Comparison of ENCODE assay signal across 8 mouse cellular contexts in genomic region chr16:35939690-35940089, GRCm38 (mm10). TPM values are rescaled to one million over a fixed set of nuclear protein-coding genes. Genes with fewer than 3 reads are reported as not detected.
DNase-seq lines count a peak whose midpoint lies in the region; ATAC-seq and TF ChIP-seq lines count a peak whose summit lies in the region.

No protein-coding gene starts in this region.

- peak overlapping the region; percentile 90 for H3K4me3 ChIP-seq in bone marrow, adult 2 months (replicated peaks; ENCODE audit: control insufficient read depth, low read depth, low read length)
- H3K4me3 ChIP-seq in embryonic facial prominence, embryonic 15.5 days (replicated peaks) = peak overlapping the region; percentile 69
- peak overlapping the region; percentile 55 for H3K4me3 ChIP-seq in limb, embryonic 13.5 days
- H3K4me3 ChIP-seq in midbrain, embryonic 15.5 days = 0 out of 2 replicates have a peak overlapping the region, but pooled peaks have one; percentile 44

- H3K4me2 ChIP-seq in embryonic facial prominence, embryonic 15.5 days (replicated peaks) = peak overlapping the region; percentile 82
- peak overlapping the region; percentile 83 for H3K4me2 ChIP-seq in limb, embryonic 13.5 days (replicated peaks)
- H3K4me2 ChIP-seq in midbrain, embryonic 15.5 days = peak overlapping the region; percentile 83

- no peaks in the 10 kb centered on the region for H3K27me3 ChIP-seq in embryonic facial prominence, embryonic 15.5 days
- no peaks in the 10 kb centered on the region for H3K27me3 ChIP-seq in limb, embryonic 13.5 days
- peaks cover 13% of the 10 kb centered on the region for H3K27me3 ChIP-seq in midbrain, embryonic 15.5 days (replicated peaks)

- H3K9ac ChIP-seq in embryonic facial prominence, embryonic 15.5 days = no peak overlapping the region
- no peak overlapping the region for H3K9ac ChIP-seq in limb, embryonic 13.5 days
- H3K9ac ChIP-seq in midbrain, embryonic 15.5 days = no peak overlapping the region

- peak; percentile 95 for DNase-seq in A20 (ENCODE audit: low read depth, low spot score)
- peak; percentile 92 for DNase-seq in heart, adult 9 months (ENCODE audit: low spot score in 2 of 2)
- DNase-seq in kidney, adult 9 months = peak; percentile 95
- peak; percentile 79 to 91 for DNase-seq in spleen, postnatal 10 days (ENCODE audit: low spot score in 2 of 2)

- ATAC-seq in embryonic facial prominence, embryonic 15.5 days (ENCODE audit: insufficient number of reproducible peaks, low FRiP score, low TSS enrichment, low read depth) = no peak; the same call in 1 of the 2 replicates
- ATAC-seq in limb, embryonic 13.5 days (ENCODE audit: low FRiP score, low read depth) = peak; percentile 55; the same call in 1 of the 2 replicates
- no peak for ATAC-seq in midbrain, embryonic 15.5 days (replicated peaks)

- H3K4me1 ChIP-seq in bone marrow, adult 2 months (ENCODE audit: control insufficient read depth, insufficient read depth, low read length) = no peaks in the 10 kb centered on the region; the same call in 1 of the 2 replicates
- 0 out of 2 replicates have a peak, but pooled peaks cover 7% of the 10 kb centered on the region for H3K4me1 ChIP-seq in embryonic facial prominence, embryonic 15.5 days
- peaks cover 7% of the 10 kb centered on the region for H3K4me1 ChIP-seq in limb, embryonic 13.5 days
- peaks cover 15% of the 10 kb centered on the region for H3K4me1 ChIP-seq in midbrain, embryonic 15.5 days

- H3K9me3 ChIP-seq in embryonic facial prominence, embryonic 15.5 days (replicated peaks) = no peaks in the 10 kb centered on the region
- H3K9me3 ChIP-seq in limb, embryonic 13.5 days = no peaks in the 10 kb centered on the region
- H3K9me3 ChIP-seq in midbrain, embryonic 15.5 days = no peaks in the 10 kb centered on the region

- H3K27ac ChIP-seq in bone marrow, adult 2 months (ENCODE audit: control insufficient read depth, insufficient read depth, low read depth, low read length, poor library complexity) = no peak overlapping the region
- H3K27ac ChIP-seq in embryonic facial prominence, embryonic 15.5 days (replicated peaks) = no peak overlapping the region
- H3K27ac ChIP-seq in limb, embryonic 13.5 days = no peak overlapping the region
- H3K27ac ChIP-seq in midbrain, embryonic 15.5 days = no peak overlapping the region

- WGBS in bone marrow, adult 2 months = under 1% methylated on average over 9 of the region's 9 CpGs
- WGBS in embryonic facial prominence, embryonic 15.5 days = 11% methylated on average over 9 of the region's 9 CpGs
- 14% methylated on average over 9 of the region's 9 CpGs for WGBS in limb, embryonic 13.5 days
- 13% methylated on average over 9 of the region's 9 CpGs for WGBS in midbrain, embryonic 15.5 days

- no peaks in the 10 kb centered on the region for H3K36me3 ChIP-seq in embryonic facial prominence, embryonic 15.5 days
- H3K36me3 ChIP-seq in limb, embryonic 13.5 days = no peaks in the 10 kb centered on the region
- H3K36me3 ChIP-seq in midbrain, embryonic 15.5 days (replicated peaks) = no peaks in the 10 kb centered on the region

- peak; percentile 78 for TF ChIP-seq CTCF in bone marrow, adult 2 months (IDR thresholded peaks at IDR 0.05; ENCODE audit: control insufficient read depth, insufficient read depth, low read length)

- peak; percentile 43; the same call in 1 of the 2 replicates for TF ChIP-seq POLR2A in bone marrow, adult 2 months (IDR thresholded peaks at IDR 0.05; ENCODE audit: borderline replicate concordance, control insufficient read depth, low read depth, low read length)

RNA-seq across cellular contexts. Expression of gene Dtx3l, which starts 0.7 kb away (rescaled TPM):
- 5.5 and 9.2 TPM in 2 replicates for polyA plus RNA-seq in bone marrow, adult 2 months (2011; ENCODE audit: insufficient read depth, insufficient read length, low replicate concordance, missing spikeins)
- polyA plus RNA-seq in embryonic facial prominence, embryonic 15.5 days (2015; fragmentation: Nextera tagmentation; extraction: Ambion mirVana) = 3.8 and 3.9 TPM in 2 replicates
- polyA plus RNA-seq in limb, embryonic 13.5 days (2015; fragmentation: Nextera tagmentation; extraction: Ambion mirVana) = 2.9 and 3.1 TPM in 2 replicates
- 1.5 and 1.8 TPM in 2 replicates for polyA plus RNA-seq in midbrain, embryonic 15.5 days (2015; fragmentation: Nextera tagmentation; extraction: Ambion mirVana)

RNA-seq across cellular contexts. Expression of gene Parp9, which starts 1.4 kb away (rescaled TPM):
- 18.7 and 19.6 TPM in 2 replicates for polyA plus RNA-seq in bone marrow, adult 2 months (2011; ENCODE audit: insufficient read depth, insufficient read length, low replicate concordance, missing spikeins)
- polyA plus RNA-seq in embryonic facial prominence, embryonic 15.5 days (2015; fragmentation: Nextera tagmentation; extraction: Ambion mirVana) = 6.9 and 7.3 TPM in 2 replicates
- 4.5 and 4.8 TPM in 2 replicates for polyA plus RNA-seq in limb, embryonic 13.5 days (2015; fragmentation: Nextera tagmentation; extraction: Ambion mirVana)
- polyA plus RNA-seq in midbrain, embryonic 15.5 days (2015; fragmentation: Nextera tagmentation; extraction: Ambion mirVana) = 1.8 and 2.6 TPM in 2 replicates

RNA-seq across cellular contexts. Expression of gene Kpna1, which starts 38.9 kb away (rescaled TPM):
- polyA plus RNA-seq in bone marrow, adult 2 months (2011; ENCODE audit: insufficient read depth, insufficient read length, low replicate concordance, missing spikeins) = 26.7 and 48.3 TPM in 2 replicates
- 32.4 and 35.6 TPM in 2 replicates for polyA plus RNA-seq in embryonic facial prominence, embryonic 15.5 days (2015; fragmentation: Nextera tagmentation; extraction: Ambion mirVana)
- polyA plus RNA-seq in limb, embryonic 13.5 days (2015; fragmentation: Nextera tagmentation; extraction: Ambion mirVana) = 37.2 and 41.6 TPM in 2 replicates
- 74.3 and 83.1 TPM in 2 replicates for polyA plus RNA-seq in midbrain, embryonic 15.5 days (2015; fragmentation: Nextera tagmentation; extraction: Ambion mirVana)
